Mouse (Mus musculus) gastrocnemius, postnatal 36 days (tissue): Measurements from ENCODE around the gene Abo. TPM values are rescaled to one million over a fixed set of nuclear protein-coding genes. Genes with fewer than 3 reads are reported as not detected.
A peak's percentile ranks its signal among the peaks of the same experiment; 100 is the strongest.
"Not testable (repeated sequence)": the region's sequence is repeated elsewhere in the genome, so short reads cannot be mapped to it uniquely, and the experiment has no call there.

Experiments
- DNase-seq, 2 experiments: peaks; one replicate each; pipeline ENCODE4 v3.0.0; 2022
- intact Hi-C: fragments of 180-260 bp; cut with DNase I; formaldehyde crosslinking; loops from one replicate; pipeline ENCODE4 v1.15.1; 2025
- long read RNA-seq, 2 experiments: library from polyadenylated mRNA; stranded (forward); transcript quantifications; one replicate each; pipeline ENCODE4 v2.0.0; 2021
- total RNA-seq, 2 experiments: library from RNA; stranded (reverse); gene quantifications; 2 replicates each; pipeline ENCODE4 v1.2.3; 2021

Abo gene
- total RNA-seq, result not detected
- long read RNA-seq, experiment 1, result 0 reads
- long read RNA-seq, experiment 2, result 0 reads

DNA sequence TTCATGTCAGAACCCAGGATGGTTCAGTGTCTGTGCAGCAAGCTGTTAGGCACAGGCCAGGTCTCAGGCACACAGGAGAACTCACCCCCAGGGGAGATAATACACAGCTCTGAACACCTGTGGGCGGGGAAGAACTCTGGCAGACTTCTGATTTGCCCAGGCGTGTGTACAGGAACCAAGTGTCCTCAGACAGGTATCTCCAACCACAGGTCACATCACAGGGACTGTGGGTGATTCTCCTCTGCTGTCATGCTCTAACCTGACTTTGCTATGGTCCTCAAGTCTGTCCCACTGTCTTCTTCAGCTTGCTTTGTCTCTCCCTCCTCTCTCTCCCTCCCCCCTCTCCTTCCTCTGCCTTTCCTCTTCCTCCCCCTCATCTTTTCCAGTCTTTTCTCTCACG is at the start of gene Abo:
Gene Abo, minus strand, starts transcription at position 101 of the 400 bp plus-strand sequence.
- DNase-seq, result no peak
- intact Hi-C loops, result no loop called here

GRCm38 (mm10) chr2:26914148-26914941 is 49.6 kb upstream of the Abo start:
- peak in 1 of 2 experiments; percentile 1 for DNase-seq
- intact Hi-C loops, result no loop called here

- intact Hi-C loops, result no loop called here
- DNase-seq, result no peak
Observed at GRCm38 (mm10) chr2:26913416-26914147, 48.8 kb upstream of the Abo start.

GRCm38 (mm10) chr2:26912253-26912770 is 47.5 kb upstream of the Abo start:
- intact Hi-C loops, result no loop called here
- no peak for DNase-seq

DNA sequence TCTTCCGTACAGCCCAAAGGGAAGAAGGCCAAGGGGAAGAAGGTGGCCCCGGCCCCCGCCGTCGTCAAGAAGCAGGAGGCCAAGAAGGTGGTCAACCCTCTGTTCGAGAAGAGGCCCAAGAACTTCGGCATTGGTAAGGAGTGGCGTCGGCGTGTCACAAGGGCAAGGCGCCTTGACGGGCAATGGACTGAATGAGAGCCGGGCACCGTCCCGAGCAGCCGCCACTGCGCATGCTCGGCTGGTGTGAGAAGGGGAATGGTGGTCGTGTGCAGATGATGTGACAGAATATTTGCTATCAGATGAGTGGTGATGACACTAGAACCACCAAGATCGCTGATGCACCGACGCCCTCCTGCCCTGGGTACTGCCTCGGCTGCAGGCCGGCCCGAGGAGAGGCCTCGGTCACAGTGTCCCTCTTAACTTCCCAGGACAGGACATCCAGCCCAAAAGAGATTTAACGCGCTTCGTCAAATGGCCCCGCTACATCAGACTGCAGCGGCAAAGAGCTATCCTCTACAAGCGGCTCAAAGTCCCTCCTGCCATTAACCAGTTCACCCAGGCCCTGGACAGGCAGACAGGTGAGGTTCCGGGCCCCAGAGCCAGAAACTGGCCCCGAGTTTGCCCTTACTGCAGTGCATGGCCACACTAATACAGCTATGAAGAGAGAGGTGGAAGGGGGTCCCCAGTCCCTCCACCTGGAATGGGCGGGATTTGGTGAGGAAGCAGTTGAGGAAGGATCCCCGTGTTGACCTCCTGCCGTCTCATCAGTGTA is 46.4 kb upstream of the Abo start:
- intact Hi-C loops, result no loop called here
- no peak for DNase-seq

- peak; percentile 100 for DNase-seq
- intact Hi-C loops, result no loop called here
Observed at GRCm38 (mm10) chr2:26910124-26910993, 45.6 kb upstream of the Abo start, which contains the start of the genes Med22 and Rpl7a. Gene Med22, minus strand, starts transcription at chr2:26910677. Gene Rpl7a, plus strand, starts transcription at chr2:26910764.

GRCm38 (mm10) chr2:26909387-26909784 is 44.6 kb upstream of the Abo start:
- intact Hi-C loops, result loop anchor here (10.0 kb wide), 1 partner anchor 265 kb away; no protein-coding TSS in a partner anchor
- no peak for DNase-seq

- DNase-seq, result no peak
- intact Hi-C loops, result loop anchor here (10.0 kb wide), 1 partner anchor 264 kb away; no protein-coding TSS in a partner anchor
Observed at GRCm38 (mm10) chr2:26908710-26909386, 44.1 kb upstream of the Abo start.

GRCm38 (mm10) chr2:26907109-26907508 is 42.3 kb upstream of the Abo start:
- intact Hi-C loops, result loop anchor here (10.0 kb wide), 1 partner anchor 262 kb away; no protein-coding TSS in a partner anchor
- DNase-seq, result peak in 1 of 2 experiments; percentile 30

DNA sequence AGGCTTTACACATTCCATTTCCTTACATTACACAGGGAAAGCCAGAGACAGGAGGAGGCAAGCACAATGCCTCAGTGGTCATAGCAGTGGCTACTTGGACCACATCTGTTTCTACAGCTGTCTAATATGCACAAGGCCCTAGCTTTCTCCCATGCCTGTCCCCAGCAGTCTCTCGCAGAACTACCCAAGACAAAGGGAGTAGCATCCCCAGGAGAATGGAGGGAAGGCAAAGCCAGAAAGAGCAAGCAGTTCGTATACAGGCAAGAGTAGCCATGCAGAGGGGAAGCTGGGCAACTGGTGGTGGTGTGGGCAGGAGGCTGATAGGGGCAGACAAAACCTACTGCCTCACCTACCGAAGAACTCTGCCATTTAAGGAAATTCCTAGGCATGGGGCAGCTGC is 41.7 kb upstream of the Abo start:
- intact Hi-C loops, result loop anchor here (10.0 kb wide), 1 partner anchor 262 kb away; no protein-coding TSS in a partner anchor
- DNase-seq, result no peak

- intact Hi-C loops, result loop anchor here (10.0 kb wide), 1 partner anchor 261 kb away; no protein-coding TSS in a partner anchor
- DNase-seq, result no peak
Observed at GRCm38 (mm10) chr2:26905936-26906335, 41.2 kb upstream of the Abo start.

GRCm38 (mm10) chr2:26903311-26903710 is 38.5 kb upstream of the Abo start:
- DNase-seq, result no peak
- intact Hi-C loops, result loop anchor here (5.0 to 10.0 kb wide), 2 partner anchors 259 to 456 kb away; partner anchors contain the start of gene Sec16a

GRCm38 (mm10) chr2:26902467-26903220 is 37.9 kb upstream of the Abo start, which contains the start of gene Surf6:
Gene Surf6, minus strand, starts transcription at chr2:26902879.
- peak; percentile 85 to 90 for DNase-seq
- intact Hi-C loops, result loop anchor here (5.0 to 10.0 kb wide), 2 partner anchors 258 to 455 kb away; partner anchors contain the start of gene Sec16a

- no peak for DNase-seq
- intact Hi-C loops, result loop anchor here (5.0 to 10.0 kb wide), 2 partner anchors 257 to 455 kb away; partner anchors contain the start of gene Sec16a
Observed at GRCm38 (mm10) chr2:26901834-26902400, 37.1 kb upstream of the Abo start.

DNA sequence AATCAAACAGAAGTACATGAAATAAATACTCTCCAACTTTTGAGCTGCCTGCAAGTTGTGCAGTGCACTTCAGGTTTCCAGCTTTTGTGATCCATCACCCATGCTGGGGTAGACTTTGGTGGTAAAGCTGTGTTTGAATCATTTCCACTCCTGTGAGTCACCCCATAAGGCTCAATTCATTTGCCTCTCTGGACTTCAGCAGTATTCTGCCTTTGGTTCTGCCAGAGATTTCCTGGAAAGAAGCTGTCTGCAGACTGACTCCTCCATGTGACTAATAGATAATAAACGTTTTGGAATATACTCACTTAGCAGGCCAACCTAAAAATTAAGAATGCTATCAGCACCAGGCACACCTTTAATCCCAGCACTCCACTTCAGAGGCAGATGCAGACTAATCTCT is 36.0 kb upstream of the Abo start:
- no peak for DNase-seq
- intact Hi-C loops, result loop anchor here (5.0 to 10.0 kb wide), 2 partner anchors 256 to 453 kb away; partner anchors contain the start of gene Sec16a

DNA sequence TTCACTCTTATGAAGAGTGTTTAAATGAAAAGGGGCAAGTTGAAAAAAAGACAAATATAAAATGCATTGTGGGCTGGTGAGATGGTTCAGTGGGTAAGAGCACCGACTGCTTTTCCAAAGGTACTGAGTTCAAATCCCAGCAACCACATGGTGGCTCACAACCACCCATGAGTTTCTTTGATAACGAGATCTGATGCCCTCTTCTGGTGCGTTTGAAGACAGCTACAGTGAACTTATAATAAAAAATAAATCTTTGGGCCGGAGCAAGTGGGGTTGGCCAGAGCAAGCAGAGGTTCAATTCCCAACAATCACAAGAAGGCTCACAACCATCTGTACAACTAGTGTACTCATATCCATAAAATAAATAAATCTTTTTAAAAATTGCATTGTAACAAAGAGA is 31.1 kb upstream of the Abo start:
- intact Hi-C loops, result no loop called here
- no peak for DNase-seq

GRCm38 (mm10) chr2:26886170-26886569 is 21.4 kb upstream of the Abo start:
- intact Hi-C loops, DNase-seq: not testable (repeated sequence)
